Mouse (Mus musculus) embryonic facial prominence, embryonic 13.5 days (tissue): ENCODE data around the gene Diras2. TPM values are rescaled to one million over a fixed set of nuclear protein-coding genes. Genes with fewer than 3 reads are reported as not detected.

Source experiments
- ATAC-seq: fragments of 200-750 bp; cut with Nextera tagmentation; 2 replicates; pipeline ENCODE4 v1.8.0; 2017; ENCODE audit warnings: low read depth; ENCODE audit not compliant: insufficient number of reproducible peaks, insufficient read depth, low FRiP score, low TSS enrichment
- H3K27ac ChIP-seq: fragments of 300-500 bp; sonication (generic); 2 replicates; pipeline ENCODE4 v1.5.1; 2015; ENCODE audit warnings: moderate library complexity, mild to moderate bottlenecking, inconsistent platforms
- H3K27me3 ChIP-seq: fragments of 300-500 bp; sonication (generic); 2 replicates; pipeline ENCODE4 v1.6.1; 2015; ENCODE audit warnings: mild to moderate bottlenecking, inconsistent platforms
- H3K36me3 ChIP-seq: fragments of 300-500 bp; sonication (generic); 2 replicates; pipeline ENCODE4 v1.6.1; 2015; ENCODE audit warnings: mild to moderate bottlenecking, inconsistent platforms
- H3K4me1 ChIP-seq: fragments of 300-500 bp; sonication (generic); 2 replicates; pipeline ENCODE4 v1.6.1; 2015; ENCODE audit warnings: inconsistent platforms
- H3K4me2 ChIP-seq: fragments of 300-500 bp; sonication (generic); 2 replicates; pipeline ENCODE4 v1.6.1; 2015; ENCODE audit warnings: moderate library complexity, mild to moderate bottlenecking, inconsistent platforms
- H3K4me3 ChIP-seq: fragments of 300-500 bp; sonication (generic); 2 replicates; pipeline ENCODE4 v1.5.1; 2015; ENCODE audit warnings: mild to moderate bottlenecking, inconsistent platforms
- H3K9ac ChIP-seq: fragments of 300-500 bp; sonication (generic); 2 replicates; pipeline ENCODE4 v1.6.1; 2015; ENCODE audit warnings: mild to moderate bottlenecking, inconsistent platforms
- H3K9me3 ChIP-seq: fragments of 300-500 bp; sonication (generic); 2 replicates; pipeline ENCODE4 v1.6.1; 2016; ENCODE audit warnings: inconsistent platforms
- WGBS: fragments of 180-500 bp; shearing (Covaris S2); methylation state at CpG from one replicate; pipeline ENCODE4 v1.1.7; 2015; ENCODE audit warnings: mixed read lengths; 5-methylcytosine and 5-hydroxymethylcytosine counted together
- polyA plus RNA-seq: library from polyadenylated mRNA; unstranded; fragments of >200 nt; fragmentation: Nextera tagmentation; extraction: Ambion mirVana; gene quantifications from 2 replicates; pipeline ENCODE4 v1.2.1, GENCODE M21; 2015

Diras2 gene
- polyA plus RNA-seq, 1 experiment from 2014 or later: 0.67 TPM

GRCm38 (mm10) chr13:52569194-52569769 lies 38.2 kb upstream of the Diras2 start:
- Histone ChIP-seq H3K4me1 (peaks cover 3% of the 10 kb centered on the region; the same call in 1 of the 2 replicates), H3K36me3 (no peaks in the 10 kb centered on the region), H3K4me2 (no peak overlapping the region), H3K9me3 (no peaks in the 10 kb centered on the region), H3K27me3 (no peaks in the 10 kb centered on the region), H3K9ac (no peak overlapping the region), H3K27ac (no peak overlapping the region), H3K4me3 (no peak overlapping the region)
- 67% methylated on average over 8 of the region's 8 CpGs for WGBS
- no peak for ATAC-seq

- Histone ChIP-seq H3K9me3 (no peaks in the 10 kb centered on the region), H3K4me1 (peaks cover 10% of the 10 kb centered on the region), H3K27ac (no peak overlapping the region), H3K4me3 (no peak overlapping the region), H3K27me3 (no peaks in the 10 kb centered on the region), H3K9ac (no peak overlapping the region), H3K36me3 (no peaks in the 10 kb centered on the region), H3K4me2 (no peak overlapping the region)
- WGBS: 73% methylated on average over 7 of the region's 7 CpGs
- ATAC-seq: no peak
Observed at GRCm38 (mm10) chr13:52566777-52567176, 35.7 kb upstream of the Diras2 start.

- Histone ChIP-seq H3K27me3 (no peaks in the 10 kb centered on the region), H3K9ac (no peak overlapping the region), H3K4me2 (no peak overlapping the region), H3K27ac (no peak overlapping the region), H3K9me3 (no peaks in the 10 kb centered on the region), H3K4me1 (peaks cover 14% of the 10 kb centered on the region), H3K4me3 (no peak overlapping the region), H3K36me3 (no peaks in the 10 kb centered on the region)
- 87% methylated on average over 9 of the region's 9 CpGs for WGBS
- ATAC-seq: no peak
Observed at GRCm38 (mm10) chr13:52566188-52566760, 35.2 kb upstream of the Diras2 start.

GRCm38 (mm10) chr13:52565103-52565739 lies 34.1 kb upstream of the Diras2 start:
- ATAC-seq: no peak
- WGBS: 82% methylated on average over 18 of the region's 18 CpGs
- H3K4me1 ChIP-seq: peaks cover 15% of the 10 kb centered on the region

GRCm38 (mm10) chr13:52562166-52562571 lies 31.1 kb upstream of the Diras2 start:
- Histone ChIP-seq H3K36me3 (no peaks in the 10 kb centered on the region), H3K9me3 (no peaks in the 10 kb centered on the region), H3K9ac (no peak overlapping the region), H3K4me3 (no peak overlapping the region), H3K27me3 (no peaks in the 10 kb centered on the region), H3K4me1 (peaks cover 13% of the 10 kb centered on the region), H3K4me2 (no peak overlapping the region), H3K27ac (no peak overlapping the region)
- ATAC-seq: no peak
- 26% methylated on average over 4 of the region's 4 CpGs for WGBS

More at GRCm38 (mm10) chr13:52565103-52565739, 34.1 kb upstream of the Diras2 start:
- no peaks in the 10 kb centered on the region for H3K9me3 ChIP-seq
- no peaks in the 10 kb centered on the region for H3K36me3 ChIP-seq
- H3K27me3 ChIP-seq: no peaks in the 10 kb centered on the region
- H3K4me3 ChIP-seq: no peak overlapping the region
- no peak overlapping the region for H3K9ac ChIP-seq
- H3K4me2 ChIP-seq: no peak overlapping the region
- no peak overlapping the region for H3K27ac ChIP-seq

DNA sequence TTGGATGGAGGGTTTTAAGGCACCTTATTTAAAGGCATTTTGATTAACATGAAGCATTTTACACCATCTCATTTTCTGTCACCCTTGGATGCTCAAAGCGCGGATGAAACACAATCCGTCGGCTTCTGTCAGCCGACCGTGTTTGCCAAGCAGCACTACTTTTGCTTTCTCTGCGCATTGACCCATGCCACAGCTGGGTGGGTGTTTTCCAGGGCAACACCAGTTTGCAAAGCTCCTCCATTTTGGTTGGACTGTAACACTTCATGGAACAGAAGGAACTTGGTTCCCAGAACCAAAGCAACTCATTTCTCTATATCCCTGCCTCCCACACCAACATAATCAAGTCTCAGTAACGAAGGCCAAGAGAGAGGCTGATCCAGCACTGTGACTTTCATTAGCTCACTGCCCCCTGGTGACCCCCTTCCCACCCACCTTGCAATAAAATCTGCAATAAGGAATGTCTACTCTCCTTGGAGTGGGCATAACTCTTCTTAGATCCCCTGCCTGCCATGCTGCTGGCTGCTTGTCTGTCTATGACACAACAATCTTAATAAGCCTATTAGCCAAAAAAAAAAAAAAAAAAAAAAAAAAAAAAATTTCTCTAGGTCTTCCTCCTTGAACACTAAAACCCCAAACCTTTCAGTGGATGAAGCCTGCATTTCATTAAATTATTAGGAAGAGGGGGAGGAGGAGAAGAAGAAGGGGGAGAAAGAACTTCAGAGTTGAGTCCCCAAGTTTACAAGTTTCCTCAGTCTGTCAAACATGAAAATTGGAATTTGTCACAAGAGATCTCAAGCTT lies 30.5 kb upstream of the Diras2 start:
- WGBS: 82% methylated on average over 8 of the region's 8 CpGs
- ATAC-seq: no peak
- Histone ChIP-seq H3K9ac (no peak overlapping the region), H3K9me3 (no peaks in the 10 kb centered on the region), H3K27ac (no peak overlapping the region), H3K36me3 (no peaks in the 10 kb centered on the region), H3K4me2 (no peak overlapping the region), H3K4me1 (peaks cover 13% of the 10 kb centered on the region), H3K27me3 (no peaks in the 10 kb centered on the region), H3K4me3 (no peak overlapping the region)

- no peaks in the 10 kb centered on the region for H3K27me3 ChIP-seq
- H3K27ac ChIP-seq: no peak overlapping the region
- no peak for ATAC-seq
- H3K36me3 ChIP-seq: no peaks in the 10 kb centered on the region
- WGBS: 77% methylated on average over 7 of the region's 7 CpGs
- no peak overlapping the region for H3K4me3 ChIP-seq
- H3K4me2 ChIP-seq: no peak overlapping the region
- H3K9me3 ChIP-seq: no peaks in the 10 kb centered on the region
- peaks cover 12% of the 10 kb centered on the region for H3K4me1 ChIP-seq
- H3K9ac ChIP-seq: no peak overlapping the region
Observed at GRCm38 (mm10) chr13:52557421-52557820, 26.3 kb upstream of the Diras2 start.

- no peaks in the 10 kb centered on the region for H3K9me3 ChIP-seq
- H3K27me3 ChIP-seq: no peaks in the 10 kb centered on the region
- H3K9ac ChIP-seq: no peak overlapping the region
- no peaks in the 10 kb centered on the region for H3K36me3 ChIP-seq
- ATAC-seq: no peak
- H3K4me2 ChIP-seq: no peak overlapping the region
- H3K4me3 ChIP-seq: no peak overlapping the region
- no peaks in the 10 kb centered on the region for H3K4me1 ChIP-seq
- H3K27ac ChIP-seq: no peak overlapping the region
- 86% methylated on average over 9 of the region's 9 CpGs for WGBS
Observed at GRCm38 (mm10) chr13:52554722-52555121, 23.6 kb upstream of the Diras2 start.

- H3K4me3 ChIP-seq: no peak overlapping the region
- no peaks in the 10 kb centered on the region for H3K36me3 ChIP-seq
- H3K9me3 ChIP-seq: no peaks in the 10 kb centered on the region; the same call in 1 of the 2 replicates
- H3K27me3 ChIP-seq: no peaks in the 10 kb centered on the region
- no peak overlapping the region for H3K27ac ChIP-seq
- WGBS: 59% methylated on average over 9 of the region's 9 CpGs
- no peaks in the 10 kb centered on the region for H3K4me1 ChIP-seq
- no peak for ATAC-seq
- no peak overlapping the region for H3K4me2 ChIP-seq
- H3K9ac ChIP-seq: no peak overlapping the region
Observed at GRCm38 (mm10) chr13:52552822-52553477, 21.9 kb upstream of the Diras2 start.

GRCm38 (mm10) chr13:52551275-52551674 lies 20.2 kb upstream of the Diras2 start:
- 82% methylated on average over 9 of the region's 9 CpGs for WGBS
- H3K27ac ChIP-seq: no peak overlapping the region
- no peaks in the 10 kb centered on the region for H3K27me3 ChIP-seq
- H3K36me3 ChIP-seq: no peaks in the 10 kb centered on the region
- H3K4me3 ChIP-seq: no peak overlapping the region
- no peaks in the 10 kb centered on the region; the same call in 1 of the 2 replicates for H3K9me3 ChIP-seq
- no peak overlapping the region for H3K9ac ChIP-seq
- no peaks in the 10 kb centered on the region for H3K4me1 ChIP-seq
- no peak overlapping the region for H3K4me2 ChIP-seq
- no peak for ATAC-seq

DNA sequence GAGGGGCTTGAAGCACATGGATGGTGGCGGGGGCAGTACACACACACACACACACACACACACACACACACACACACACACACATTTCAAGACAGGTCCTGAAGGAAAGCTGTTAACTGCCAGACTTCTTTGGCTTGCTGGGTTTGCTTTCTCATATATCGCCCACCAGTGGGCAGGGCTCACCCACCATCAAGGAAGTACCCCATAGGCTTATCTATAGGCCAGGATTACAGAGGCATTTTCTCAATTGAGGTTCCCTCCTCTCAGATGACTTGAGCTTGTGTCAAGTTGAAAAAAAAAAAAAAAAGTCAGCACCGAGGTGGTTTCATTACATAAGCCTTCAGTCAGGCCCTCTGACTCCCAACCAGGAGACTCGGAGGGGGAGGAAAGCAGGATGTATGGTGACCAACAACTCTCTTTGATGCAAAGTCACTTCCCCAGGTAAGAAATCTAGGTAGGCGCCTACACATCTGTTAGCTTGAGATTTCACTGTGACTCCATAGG lies 19.7 kb upstream of the Diras2 start:
- 60% methylated on average over 5 of the region's 5 CpGs for WGBS
- no peak for ATAC-seq
- Histone ChIP-seq H3K36me3 (no peaks in the 10 kb centered on the region), H3K27me3 (no peaks in the 10 kb centered on the region), H3K4me1 (no peaks in the 10 kb centered on the region), H3K9ac (no peak overlapping the region), H3K27ac (no peak overlapping the region), H3K4me2 (no peak overlapping the region), H3K4me3 (no peak overlapping the region), H3K9me3 (no peaks in the 10 kb centered on the region; the same call in 1 of the 2 replicates)
